In genomic region chr14:47567962-47568652, GRCm38 (mm10) we compare ENCODE assay signal across 1 mouse cellular context.
TF ChIP-seq lines count a peak whose summit lies in the region.

No protein-coding gene starts in this region.

TF ChIP-seq in MEL, 35 proteins besides CTCF, POLR2A, EP300 and RAD21 (continued from another document):
- TF ChIP-seq MEF2A (IDR thresholded peaks at IDR 0.05; ENCODE audit: extremely low read depth, insufficient replicate concordance, low read depth, low read length, poor library complexity, severe bottlenecking), result no peak
- no peak for TF ChIP-seq TAL1 (IDR thresholded peaks at IDR 0.05; ENCODE audit: low read length)
- peak; percentile 94 for TF ChIP-seq MXI1 (IDR thresholded peaks at IDR 0.05; ENCODE audit: low read depth, low read length)
